Mouse (Mus musculus): ENCODE data around the gene Appl2.

DNA sequence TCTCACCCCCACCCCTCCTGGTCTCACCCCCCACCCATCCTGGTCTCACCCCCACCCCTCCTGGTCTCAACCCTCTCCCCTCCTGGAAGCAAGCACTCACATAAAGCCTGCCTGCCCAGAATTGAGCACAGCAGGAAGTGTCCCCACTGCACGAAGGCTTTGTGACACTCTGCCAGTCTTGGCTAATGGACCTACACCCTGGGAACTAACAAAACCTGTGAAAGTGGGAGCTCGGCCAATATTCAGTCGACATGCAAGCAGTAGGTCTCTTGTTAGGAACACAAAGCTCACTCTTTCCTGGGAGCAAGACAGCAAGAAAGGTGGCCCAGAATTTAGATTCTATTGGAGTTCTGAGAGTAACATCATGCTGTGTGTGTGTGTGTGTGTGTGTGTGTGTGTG lies 17.6 kb downstream of the Appl2 start:
- no peak for TF ChIP-seq POLR2A (IDR thresholded peaks at IDR 0.05; ENCODE audit: control insufficient read depth, low read depth, low read length)
- TF ChIP-seq CTCF (IDR thresholded peaks at IDR 0.05; ENCODE audit: control insufficient read depth, insufficient read depth, insufficient replicate concordance, low read depth, low read length) = no peak

All from testis, adult 2 months (tissue).